Mouse (Mus musculus): ENCODE measurements around the gene Atxn1. TPM values are rescaled to one million over a fixed set of nuclear protein-coding genes. Genes with fewer than 3 reads are reported as not detected.

Atxn1 gene
- total and polyA plus RNA-seq, 3 experiments: 0.39 to 1.1 TPM; not detected in 1

GRCm38 (mm10) chr13:45749222-45749621 lies 215.6 kb downstream of the Atxn1 start:
- TF ChIP-seq MEF2A (IDR thresholded peaks at IDR 0.05; ENCODE audit: extremely low read depth, insufficient replicate concordance, low read depth, low read length, poor library complexity, severe bottlenecking) (no peak), MAX (IDR thresholded peaks at IDR 0.05; ENCODE audit: low read length) (no peak), POLR2AphosphoS2 (IDR thresholded peaks at IDR 0.05; ENCODE audit: low read length) (no peak), RAD21 (IDR thresholded peaks at IDR 0.05; ENCODE audit: low read depth, low read length) (no peak), UBTF (IDR thresholded peaks at IDR 0.05; ENCODE audit: borderline replicate concordance, insufficient read depth, low read depth, low read length) (no peak), ZC3H11A (IDR thresholded peaks at IDR 0.05; ENCODE audit: low read depth, low read length) (no peak), TBP (IDR thresholded peaks at IDR 0.05; ENCODE audit: low read depth, low read length) (no peak), POLR2A (IDR thresholded peaks at IDR 0.05; ENCODE audit: control insufficient read depth in 1 of 2, insufficient read depth in 1 of 2, low read depth in 1 of 2, low read length in 2 of 2, poor library complexity in 1 of 2) (no peak), ELF1 (IDR thresholded peaks at IDR 0.05; ENCODE audit: low read depth, low read length) (no peak)
- Histone ChIP-seq H3K27ac (ENCODE audit: control insufficient read depth, low read depth, low read length) (no peak overlapping the region), H3K27me3 (ENCODE audit: control insufficient read depth in 1 of 2, insufficient read depth in 2 of 2, low read length in 2 of 2) (no peaks in the 10 kb centered on the region), H3K9me3 (replicated peaks; ENCODE audit: insufficient read depth, low read length) (no peaks in the 10 kb centered on the region), H3K79me2 (ENCODE audit: control insufficient read depth, insufficient read depth, low read length, poor library complexity) (no peaks in the 10 kb centered on the region), H3K9ac (ENCODE audit: control insufficient read depth, low read depth, low read length, poor library complexity, severe bottlenecking) (no peak overlapping the region), H3K4me1 (ENCODE audit: control insufficient read depth in 1 of 2, insufficient read depth in 2 of 2, low read length in 2 of 2) (peaks cover 0 to 18% of the 10 kb centered on the region in 2 experiments; a peak in 3 of 4 replicates), H3K36me3 (ENCODE audit: control insufficient read depth in 1 of 2, insufficient read depth in 2 of 2, low read length in 2 of 2) (peaks cover 0 to 14% of the 10 kb centered on the region in 2 experiments; a peak in 2 of 4 replicates), H3K4me3 (ENCODE audit: control insufficient read depth in 1 of 2, insufficient read depth in 1 of 2, low read depth in 2 of 2, low read length in 2 of 2) (no peak overlapping the region)
- no peak for DNase-seq (ENCODE audit: low read depth, low spot score)

DNA sequence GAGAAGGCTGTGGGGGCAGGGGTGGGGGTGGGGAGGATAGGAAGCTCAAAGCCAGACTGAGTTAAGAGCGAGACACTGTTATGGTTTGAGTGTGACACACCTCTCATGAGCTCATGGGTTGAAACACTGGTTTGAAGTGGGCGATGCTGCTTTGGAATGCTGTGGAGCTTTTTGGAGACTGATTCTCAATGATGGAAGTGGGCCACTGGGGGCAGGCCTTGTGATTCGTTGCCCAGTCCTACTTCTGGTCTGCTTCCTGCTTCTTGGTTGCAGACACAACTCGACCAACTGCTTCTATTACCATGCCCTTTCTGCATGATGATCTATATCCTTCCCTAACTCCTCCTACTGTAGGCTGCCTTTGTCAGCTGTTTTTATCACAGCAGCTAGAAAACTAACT lies 216.1 kb downstream of the Atxn1 start:
- no peak overlapping the region for H3K9ac ChIP-seq (ENCODE audit: control insufficient read depth, low read depth, low read length, poor library complexity, severe bottlenecking)
- H3K27ac ChIP-seq (ENCODE audit: control insufficient read depth, low read depth, low read length): no peak overlapping the region
- H3K4me1 ChIP-seq (ENCODE audit: control insufficient read depth in 1 of 2, insufficient read depth in 2 of 2, low read length in 2 of 2): peaks cover 0 to 18% of the 10 kb centered on the region in 2 experiments; a peak in 3 of 4 replicates
- DNase-seq (ENCODE audit: low read depth, low spot score): no peak
- H3K79me2 ChIP-seq (ENCODE audit: control insufficient read depth, insufficient read depth, low read length, poor library complexity): no peaks in the 10 kb centered on the region
- TF ChIP-seq UBTF (IDR thresholded peaks at IDR 0.05; ENCODE audit: borderline replicate concordance, insufficient read depth, low read depth, low read length) (no peak), CHD2 (IDR thresholded peaks at IDR 0.05; ENCODE audit: low read length) (no peak), HCFC1 (IDR thresholded peaks at IDR 0.05; ENCODE audit: low read depth, low read length) (no peak), NRF1 (IDR thresholded peaks at IDR 0.05; ENCODE audit: insufficient read depth, low read depth, low read length, poor library complexity, severe bottlenecking) (no peak), NELFE (IDR thresholded peaks at IDR 0.05; ENCODE audit: low read depth, low read length) (no peak), MAFK (IDR thresholded peaks at IDR 0.05; ENCODE audit: borderline replicate concordance, low read depth, low read length) (no peak), E2F4 (IDR thresholded peaks at IDR 0.05; ENCODE audit: borderline replicate concordance, low read depth, low read length) (no peak), GATA1 (IDR thresholded peaks at IDR 0.05; ENCODE audit: low read depth, low read length) (no peak), ZMIZ1 (IDR thresholded peaks at IDR 0.05; ENCODE audit: low read depth, low read length) (no peak), MAZ (IDR thresholded peaks at IDR 0.05; ENCODE audit: low read depth, low read length) (no peak), MAX (IDR thresholded peaks at IDR 0.05; ENCODE audit: low read length) (no peak), CTCF (IDR thresholded peaks at IDR 0.05 in 2 of 3, conservative IDR thresholded peaks at IDR 0.05 in 1 of 3; ENCODE audit: control insufficient read depth in 1 of 3, insufficient read depth in 1 of 3, low read depth in 2 of 3, low read length in 3 of 3, poor library complexity in 1 of 3, severe bottlenecking in 1 of 3) (no peak), MXI1 (IDR thresholded peaks at IDR 0.05; ENCODE audit: low read depth, low read length) (no peak), MYC (IDR thresholded peaks at IDR 0.05; ENCODE audit: low read depth, low read length) (no peak), ZC3H11A (IDR thresholded peaks at IDR 0.05; ENCODE audit: low read depth, low read length) (no peak), TBP (IDR thresholded peaks at IDR 0.05; ENCODE audit: low read depth, low read length) (no peak), MYB (IDR thresholded peaks at IDR 0.05; ENCODE audit: low read depth, low read length) (no peak), ELF1 (IDR thresholded peaks at IDR 0.05; ENCODE audit: low read depth, low read length) (no peak), SIN3A (IDR thresholded peaks at IDR 0.05; ENCODE audit: low read length) (no peak)
- H3K4me3 ChIP-seq (ENCODE audit: control insufficient read depth in 1 of 2, insufficient read depth in 1 of 2, low read depth in 2 of 2, low read length in 2 of 2): no peak overlapping the region
- H3K36me3 ChIP-seq (ENCODE audit: control insufficient read depth in 1 of 2, insufficient read depth in 2 of 2, low read length in 2 of 2): peaks cover 0 to 14% of the 10 kb centered on the region in 2 experiments; a peak in 2 of 4 replicates
- H3K9me3 ChIP-seq (replicated peaks; ENCODE audit: insufficient read depth, low read length): no peaks in the 10 kb centered on the region
- no peaks in the 10 kb centered on the region for H3K27me3 ChIP-seq (ENCODE audit: control insufficient read depth in 1 of 2, insufficient read depth in 2 of 2, low read length in 2 of 2)
